Mouse (Mus musculus) lung, embryonic 16.5 days (tissue): ENCODE measurements around the gene Ppp1r17. TPM values are rescaled to one million over a fixed set of nuclear protein-coding genes. Genes with fewer than 3 reads are reported as not detected.

Source experiments
- ATAC-seq: fragments of 200-750 bp; cut with Nextera tagmentation; 2 replicates; pipeline ENCODE4 v1.8.0; 2017; ENCODE audit warnings: low read depth, mild to moderate bottlenecking, moderate library complexity
- H3K27ac ChIP-seq: fragments of 300-500 bp; sonication (generic); 2 replicates; pipeline ENCODE4 v1.5.1; 2014; ENCODE audit warnings: mild to moderate bottlenecking, control low read depth, low read length
- H3K27me3 ChIP-seq: fragments of 300-500 bp; sonication (generic); 2 replicates; pipeline ENCODE4 v1.6.1; 2014; ENCODE audit warnings: low read depth, low read length, mixed read lengths; ENCODE audit not compliant: control insufficient read depth, insufficient read depth
- H3K36me3 ChIP-seq: fragments of 300-500 bp; sonication (generic); 2 replicates; pipeline ENCODE4 v1.6.1; 2014; ENCODE audit warnings: low read length; ENCODE audit not compliant: control insufficient read depth, insufficient read depth
- H3K4me1 ChIP-seq: fragments of 300-500 bp; sonication (generic); replicated peaks from 2 replicates; pipeline ENCODE4 v1.6.1; 2014; ENCODE audit warnings: low read length, mixed read lengths; ENCODE audit not compliant: control insufficient read depth, insufficient read depth
- H3K4me2 ChIP-seq: fragments of 300-500 bp; sonication (generic); 2 replicates; pipeline ENCODE4 v1.6.1; 2014; ENCODE audit warnings: low read depth, low read length, control low read depth
- H3K4me3 ChIP-seq: fragments of 300-500 bp; sonication (generic); 2 replicates; pipeline ENCODE4 v1.5.1; 2014; ENCODE audit warnings: mild to moderate bottlenecking, low read length, control low read depth
- H3K9ac ChIP-seq: fragments of 300-500 bp; sonication (generic); 2 replicates; pipeline ENCODE4 v1.6.1; 2014; ENCODE audit warnings: low read length, control low read depth
- H3K9me3 ChIP-seq: fragments of 300-500 bp; sonication (generic); 2 replicates; pipeline ENCODE4 v1.6.1; 2016; ENCODE audit warnings: low read length; ENCODE audit not compliant: control insufficient read depth
- WGBS: fragments of 180-500 bp; shearing (Covaris S2); extraction: QIAGEN DNeasy Blood & Tissue Kit; methylation state at CpG from one replicate; pipeline ENCODE4 v1.1.7; 2014; 5-methylcytosine and 5-hydroxymethylcytosine counted together
- polyA plus RNA-seq: library from polyadenylated mRNA; unstranded; fragments of >200 nt; fragmentation: Nextera tagmentation; extraction: Ambion mirVana; gene quantifications from 2 replicates; pipeline ENCODE4 v1.2.1, GENCODE M21; 2015

Ppp1r17 gene
- polyA plus RNA-seq, 1 experiment from 2014 or later = 0.46 TPM

DNA sequence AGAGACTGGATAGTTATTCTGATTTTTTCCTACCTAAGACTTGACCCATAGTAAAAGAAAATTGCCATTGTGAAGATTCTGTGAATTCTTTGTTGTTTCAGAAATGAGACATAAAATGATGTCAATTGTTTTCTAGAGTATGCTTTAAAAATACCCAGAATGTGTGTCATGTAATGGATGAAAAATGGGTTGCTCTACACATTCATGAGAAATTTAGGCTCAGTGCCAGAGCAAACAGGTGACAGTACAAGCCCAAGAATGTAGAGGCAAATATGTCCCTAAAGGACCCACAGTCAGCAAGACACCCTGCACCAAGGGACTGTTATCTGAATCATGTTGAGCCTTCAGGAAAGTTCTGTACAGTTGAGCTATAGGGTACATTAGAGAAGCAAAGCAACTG, 51.2 kb downstream of the Ppp1r17 start:
- Histone ChIP-seq H3K4me3 (no peak overlapping the region), H3K4me2 (no peak overlapping the region)
- ATAC-seq = no peak

DNA sequence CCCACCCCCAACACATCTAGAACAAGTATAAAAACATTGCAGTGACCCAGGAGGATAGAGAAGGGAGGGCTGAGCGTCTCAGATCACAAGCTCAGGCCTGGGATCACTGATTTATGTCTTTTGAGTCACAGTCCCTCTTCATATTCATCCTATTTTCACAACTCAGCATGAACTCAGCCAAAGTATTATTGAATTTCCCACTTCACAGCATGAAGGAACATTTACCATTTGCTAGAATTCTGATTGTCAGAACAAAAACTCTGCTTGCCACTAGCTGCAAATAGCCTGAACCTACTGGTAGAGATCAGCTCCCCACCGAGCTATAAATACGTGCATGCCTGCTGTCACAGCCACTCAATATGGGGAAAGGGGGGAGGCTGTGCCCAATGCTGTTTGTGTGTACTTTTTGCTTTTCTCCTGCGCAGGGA, 59.1 kb downstream of the Ppp1r17 start:
- Histone ChIP-seq H3K9ac (no peak overlapping the region), H3K9me3 (no peaks in the 10 kb centered on the region), H3K36me3 (no peaks in the 10 kb centered on the region), H3K27me3 (no peaks in the 10 kb centered on the region), H3K27ac (no peak overlapping the region), H3K4me3 (no peak overlapping the region), H3K4me2 (no peak overlapping the region), H3K4me1 (no peaks in the 10 kb centered on the region)
- 40% methylated on average over 4 of the region's 4 CpGs for WGBS
- no peak for ATAC-seq

More for the DNA sequence above, 51.2 kb downstream of the Ppp1r17 start:
- H3K4me1 ChIP-seq = no peaks in the 10 kb centered on the region
- H3K27me3 ChIP-seq = no peaks in the 10 kb centered on the region
- no peak overlapping the region for H3K9ac ChIP-seq
- H3K9me3 ChIP-seq = no peaks in the 10 kb centered on the region
- no peak overlapping the region for H3K27ac ChIP-seq
- no peaks in the 10 kb centered on the region for H3K36me3 ChIP-seq

Other genes with a start within 250 kb of the Ppp1r17 start
- gene Itprid1, start 180.6 kb upstream of the Ppp1r17 start, polyA plus RNA-seq = 0.15 and 0.21 TPM in 2 replicates